Mouse (Mus musculus) limb, embryonic 12.5 days (tissue): Measurements from ENCODE around the gene Krt24. TPM values are rescaled to one million over a fixed set of nuclear protein-coding genes. Genes with fewer than 3 reads are reported as not detected.

Source experiments
- ATAC-seq: fragments of 200-750 bp; cut with Nextera tagmentation; 2 replicates; pipeline ENCODE4 v1.8.0; 2017; ENCODE audit warnings: low read depth, moderate TSS enrichment; ENCODE audit not compliant: insufficient number of reproducible peaks, insufficient read depth, low FRiP score, low TSS enrichment
- H3K27ac ChIP-seq: fragments of 300-500 bp; sonication (generic); 2 replicates; pipeline ENCODE4 v1.5.1; 2016; ENCODE audit warnings: mild to moderate bottlenecking, moderate library complexity
- H3K27me3 ChIP-seq: fragments of 300-500 bp; sonication (generic); 2 replicates; pipeline ENCODE4 v1.6.1; 2016; ENCODE audit warnings: mild to moderate bottlenecking, moderate library complexity
- H3K36me3 ChIP-seq: fragments of 300-500 bp; sonication (generic); 2 replicates; pipeline ENCODE4 v1.6.1; 2016; ENCODE audit warnings: mild to moderate bottlenecking, moderate library complexity
- H3K4me1 ChIP-seq: fragments of 300-500 bp; sonication (generic); replicated peaks from 2 replicates; pipeline ENCODE4 v1.6.1; 2016
- H3K4me2 ChIP-seq: fragments of 300-500 bp; sonication (generic); 2 replicates; pipeline ENCODE4 v1.6.1; 2016; ENCODE audit warnings: mild to moderate bottlenecking, moderate library complexity
- H3K4me3 ChIP-seq: fragments of 300-500 bp; sonication (generic); replicated peaks from 2 replicates; pipeline ENCODE4 v1.5.1; 2016; ENCODE audit warnings: mild to moderate bottlenecking
- H3K9ac ChIP-seq: fragments of 300-500 bp; sonication (generic); replicated peaks from 2 replicates; pipeline ENCODE4 v1.6.1; 2016; ENCODE audit warnings: mild to moderate bottlenecking, moderate library complexity
- H3K9me3 ChIP-seq: fragments of 300-500 bp; sonication (generic); 2 replicates; pipeline ENCODE4 v1.6.1; 2016; ENCODE audit warnings: mild to moderate bottlenecking, moderate library complexity
- WGBS: fragments of 180-500 bp; shearing (Covaris S2); methylation state at CpG from one replicate; pipeline ENCODE4 v1.1.7; 2016; 5-methylcytosine and 5-hydroxymethylcytosine counted together
- polyA plus RNA-seq: library from polyadenylated mRNA; unstranded; fragments of >200 nt; fragmentation: Nextera tagmentation; extraction: Ambion mirVana; gene quantifications from 2 replicates; pipeline ENCODE4 v1.2.1, GENCODE M21; 2016

Krt24 gene
- polyA plus RNA-seq = 0.21 and 0.41 TPM in 2 replicates

- 0 out of 2 replicates have a peak, but pooled peaks have one; percentile 15 for ATAC-seq
- Histone ChIP-seq H3K9ac (0 out of 2 replicates have a peak within 1 kb of the TSS, but pooled peaks have one; percentile 5), H3K4me1 (peaks cover 5% of the 10 kb centered on the region), H3K4me3 (no peak within 1 kb of the TSS), H3K27ac (no peak within 1 kb of the TSS), H3K27me3 (peaks cover 3% of the 10 kb centered on the region; the same call in 1 of the 2 replicates), H3K36me3 (no peaks in the 10 kb centered on the region), H3K9me3 (no peaks in the 10 kb centered on the region), H3K4me2 (peak within 1 kb of the TSS; percentile 35; the same call in 1 of the 2 replicates)
- 45% methylated on average over 11 of the region's 11 CpGs for WGBS
These were observed at the start of gene Krt24 for GRCm38 (mm10) chr11:99284833-99285312. Gene Krt24 (minus strand): TSS chr11:99285262.

DNA sequence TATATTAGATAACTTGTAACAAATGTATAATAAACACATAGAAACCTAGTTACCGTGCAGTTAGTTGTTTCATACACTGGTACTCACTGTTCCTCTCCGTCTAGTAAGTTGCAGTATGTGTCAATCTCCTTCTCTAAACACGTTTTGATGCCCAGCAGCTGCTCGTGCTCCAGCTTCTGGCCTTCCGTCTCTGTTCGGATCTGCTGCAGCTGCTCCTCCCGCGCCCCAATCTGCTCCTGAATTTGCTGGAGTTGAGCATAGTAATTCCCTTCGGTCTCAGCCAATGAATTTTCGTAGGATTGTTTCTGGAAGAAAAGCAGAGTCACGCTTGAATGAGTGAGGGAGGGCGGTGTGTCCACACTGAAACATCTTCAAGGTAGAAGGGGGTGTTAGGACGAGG is 48.4 kb upstream of the Krt24 start:
- H3K9me3 ChIP-seq = no peaks in the 10 kb centered on the region
- no peak for ATAC-seq
- no peak overlapping the region for H3K27ac ChIP-seq
- H3K4me1 ChIP-seq = no peaks in the 10 kb centered on the region
- H3K27me3 ChIP-seq = no peaks in the 10 kb centered on the region
- H3K4me3 ChIP-seq = no peak overlapping the region
- no peaks in the 10 kb centered on the region for H3K36me3 ChIP-seq
- no peak overlapping the region for H3K4me2 ChIP-seq
- 81% methylated on average over 13 of the region's 13 CpGs for WGBS
- H3K9ac ChIP-seq = no peak overlapping the region

DNA sequence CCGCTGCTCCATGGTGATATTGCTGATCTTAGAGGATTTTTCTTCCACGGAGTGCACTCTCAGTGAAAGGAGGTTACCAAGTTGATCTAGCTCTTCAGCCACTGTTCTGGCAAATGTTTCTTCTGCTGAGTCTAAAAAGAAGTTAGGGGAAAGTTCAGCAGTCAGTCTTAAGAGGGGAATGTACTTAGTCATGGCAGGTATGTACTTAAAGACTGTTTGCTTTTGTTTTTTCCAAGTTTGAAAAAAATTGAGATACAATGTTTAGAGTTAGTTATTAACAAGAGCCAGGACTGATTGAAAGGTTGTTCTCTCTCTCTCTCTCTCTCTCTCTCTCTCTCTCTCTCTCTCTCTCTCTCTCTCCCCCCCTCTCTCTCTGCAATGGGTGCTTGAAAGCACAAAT is 44.6 kb upstream of the Krt24 start:
- no peak overlapping the region for H3K27ac ChIP-seq
- H3K4me2 ChIP-seq = no peak overlapping the region
- no peak overlapping the region for H3K4me3 ChIP-seq
- H3K9ac ChIP-seq = no peak overlapping the region
- 0 out of 2 replicates have a peak, but pooled peaks cover 2% of the 10 kb centered on the region for H3K4me1 ChIP-seq
- no peaks in the 10 kb centered on the region for H3K27me3 ChIP-seq
- no peaks in the 10 kb centered on the region for H3K36me3 ChIP-seq
- WGBS = 71% methylated on average over 2 of the region's 2 CpGs
- no peak for ATAC-seq
- H3K9me3 ChIP-seq = no peaks in the 10 kb centered on the region

DNA sequence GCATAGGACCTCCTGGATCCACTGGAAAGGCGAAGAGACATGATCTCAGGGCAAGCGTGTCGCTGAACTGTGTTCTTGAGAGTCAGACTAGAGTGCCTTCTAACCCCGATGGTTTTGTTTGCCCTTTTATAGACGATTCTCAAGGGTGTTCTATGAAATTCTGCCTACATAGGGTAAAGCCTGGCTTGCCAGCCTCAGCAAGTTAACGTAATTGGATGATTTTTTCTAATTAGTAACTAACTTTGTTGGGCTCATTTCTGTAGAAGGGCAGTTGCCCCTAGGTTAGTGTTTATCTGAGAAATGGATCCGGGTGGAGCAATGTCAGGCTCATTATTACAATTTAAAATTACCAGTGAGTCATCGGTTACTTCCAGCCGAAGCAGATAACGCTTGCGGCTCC is 37.8 kb upstream of the Krt24 start, which contains the start of gene Krt25:
TSS of gene Krt25 (minus strand) at position 101 of the 400 bp plus-strand sequence.
- Histone ChIP-seq H3K4me2 (no peak within 1 kb of the TSS), H3K27ac (no peak within 1 kb of the TSS), H3K9ac (no peak within 1 kb of the TSS), H3K4me3 (no peak within 1 kb of the TSS), H3K9me3 (no peaks in the 10 kb centered on the region), H3K4me1 (0 out of 2 replicates have a peak, but pooled peaks cover 2% of the 10 kb centered on the region), H3K36me3 (no peaks in the 10 kb centered on the region), H3K27me3 (no peaks in the 10 kb centered on the region)
- ATAC-seq = no peak
- whole genome bisulfite sequencing = 93% methylated on average over 11 of the region's 11 CpGs

GRCm38 (mm10) chr11:99321094-99321493 is 36.0 kb upstream of the Krt24 start:
- H3K36me3 ChIP-seq = no peaks in the 10 kb centered on the region

DNA sequence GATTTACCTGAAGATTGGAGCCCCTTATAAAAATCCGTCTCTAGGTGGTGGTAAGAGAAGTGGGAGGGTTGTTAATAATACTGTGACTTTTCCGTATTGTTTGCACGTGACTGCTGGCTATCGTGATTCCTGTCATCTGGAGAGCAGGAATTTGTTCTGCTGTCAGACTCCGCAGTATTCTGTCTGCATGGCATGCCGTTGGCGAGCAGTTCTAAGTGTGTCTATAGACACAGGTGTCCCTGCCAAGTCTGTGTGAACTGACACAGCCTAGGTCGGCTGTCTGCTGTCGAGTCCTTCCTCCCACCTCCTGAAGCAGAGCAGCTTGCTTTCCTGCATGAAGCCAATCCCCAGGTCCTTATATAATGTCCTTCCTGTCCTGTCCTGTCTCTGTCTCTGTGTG is 34.1 kb upstream of the Krt24 start:
- H3K27ac ChIP-seq = no peak overlapping the region
- no peaks in the 10 kb centered on the region for H3K36me3 ChIP-seq
- WGBS = 74% methylated on average over 9 of the region's 9 CpGs
- no peaks in the 10 kb centered on the region for H3K9me3 ChIP-seq
- no peak overlapping the region for H3K4me3 ChIP-seq
- no peak overlapping the region for H3K4me2 ChIP-seq
- no peak for ATAC-seq
- H3K4me1 ChIP-seq = no peaks in the 10 kb centered on the region
- H3K27me3 ChIP-seq = no peaks in the 10 kb centered on the region
- no peak overlapping the region for H3K9ac ChIP-seq

More at GRCm38 (mm10) chr11:99321094-99321493, 36.0 kb upstream of the Krt24 start:
- Histone ChIP-seq H3K27me3 (no peaks in the 10 kb centered on the region), H3K9me3 (no peaks in the 10 kb centered on the region), H3K9ac (no peak overlapping the region), H3K4me3 (no peak overlapping the region), H3K27ac (no peak overlapping the region), H3K4me2 (no peak overlapping the region), H3K4me1 (no peaks in the 10 kb centered on the region)
- WGBS = 84% methylated on average over 14 of the region's 14 CpGs
- ATAC-seq = no peak

GRCm38 (mm10) chr11:99316543-99316942 is 31.5 kb upstream of the Krt24 start:
- Histone ChIP-seq H3K27ac (no peak overlapping the region), H3K9ac (no peak overlapping the region), H3K9me3 (no peaks in the 10 kb centered on the region), H3K4me1 (no peaks in the 10 kb centered on the region), H3K36me3 (no peaks in the 10 kb centered on the region), H3K27me3 (no peaks in the 10 kb centered on the region), H3K4me3 (no peak overlapping the region), H3K4me2 (no peak overlapping the region)
- 64% methylated on average over 8 of the region's 8 CpGs for WGBS
- ATAC-seq = no peak

DNA sequence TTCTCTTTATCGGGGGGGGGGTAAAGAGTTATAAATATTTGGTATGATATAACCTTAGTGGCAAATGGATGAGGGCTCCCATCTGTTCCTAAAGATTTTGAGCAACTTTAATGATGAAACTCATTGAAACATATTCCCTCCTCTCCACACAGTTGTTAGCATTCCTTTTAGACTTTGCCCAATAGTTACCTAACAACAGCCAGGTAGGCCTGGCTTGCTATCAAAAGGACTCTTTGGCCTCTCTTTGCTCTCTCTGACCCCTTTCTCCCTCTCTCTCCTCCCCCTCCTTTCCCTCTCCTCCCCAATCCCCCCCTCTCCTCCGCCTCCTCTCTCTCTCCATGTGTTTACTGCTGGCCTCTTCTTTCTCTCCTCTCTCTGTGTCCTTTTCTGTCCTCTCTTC is 29.5 kb upstream of the Krt24 start:
- no peaks in the 10 kb centered on the region for H3K9me3 ChIP-seq
- ATAC-seq = no peak
- H3K27me3 ChIP-seq = no peaks in the 10 kb centered on the region
- no peak overlapping the region for H3K9ac ChIP-seq
- 87% methylated on average over 2 of the region's 2 CpGs for WGBS
- no peak overlapping the region for H3K27ac ChIP-seq
- no peaks in the 10 kb centered on the region for H3K36me3 ChIP-seq
- H3K4me3 ChIP-seq = no peak overlapping the region
- no peak overlapping the region for H3K4me2 ChIP-seq
- no peaks in the 10 kb centered on the region for H3K4me1 ChIP-seq

DNA sequence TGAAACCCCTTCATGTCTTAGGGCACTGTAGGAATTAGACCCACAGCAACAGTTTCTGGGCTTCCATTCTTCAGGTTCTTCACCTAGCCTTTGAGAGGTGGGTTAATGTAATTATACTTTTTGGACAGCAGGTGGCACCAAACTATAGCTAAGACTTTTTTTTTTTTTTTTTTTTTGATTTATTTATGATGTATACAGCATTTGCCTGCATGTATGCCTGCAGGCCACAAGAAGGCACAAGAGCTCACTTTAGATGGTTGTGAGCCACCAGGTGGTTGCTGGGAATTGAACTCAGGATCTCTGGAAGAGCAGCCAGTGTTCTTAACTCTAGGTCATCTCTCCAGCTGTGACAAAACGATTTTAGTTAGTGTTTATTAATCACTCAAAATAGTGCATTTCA is 25.8 kb upstream of the Krt24 start:
- Histone ChIP-seq H3K36me3 (no peaks in the 10 kb centered on the region), H3K9ac (no peak overlapping the region), H3K27ac (no peak overlapping the region), H3K9me3 (no peaks in the 10 kb centered on the region), H3K4me2 (no peak overlapping the region), H3K4me3 (no peak overlapping the region), H3K4me1 (no peaks in the 10 kb centered on the region), H3K27me3 (no peaks in the 10 kb centered on the region)
- no peak for ATAC-seq
- 79% methylated on average over 1 of the region's 1 CpGs for WGBS

- H3K36me3 ChIP-seq = no peaks in the 10 kb centered on the region
- H3K4me2 ChIP-seq = no peak overlapping the region
- no peak overlapping the region for H3K9ac ChIP-seq
- no peaks in the 10 kb centered on the region for H3K27me3 ChIP-seq
- WGBS = 14% methylated on average over 2 of the region's 2 CpGs
- no peak overlapping the region for H3K4me3 ChIP-seq
- no peak for ATAC-seq
- H3K27ac ChIP-seq = no peak overlapping the region
- H3K9me3 ChIP-seq = 0 out of 2 replicates have a peak, but pooled peaks cover 4% of the 10 kb centered on the region
- no peaks in the 10 kb centered on the region for H3K4me1 ChIP-seq
These were observed 22.5 kb upstream of the Krt24 start for GRCm38 (mm10) chr11:99307579-99307978.

- ATAC-seq = no peak
- H3K4me3 ChIP-seq = no peak overlapping the region
- 39% methylated on average over 5 of the region's 5 CpGs for WGBS
- H3K4me1 ChIP-seq = no peaks in the 10 kb centered on the region
- no peak overlapping the region for H3K27ac ChIP-seq
- H3K36me3 ChIP-seq = no peaks in the 10 kb centered on the region
- H3K9me3 ChIP-seq = no peaks in the 10 kb centered on the region
- 0 out of 2 replicates have a peak, but pooled peaks cover 5% of the 10 kb centered on the region for H3K27me3 ChIP-seq
- no peak overlapping the region for H3K9ac ChIP-seq
- H3K4me2 ChIP-seq = no peak overlapping the region
These were observed 10.0 kb upstream of the Krt24 start for GRCm38 (mm10) chr11:99295039-99295438.

- Histone ChIP-seq H3K27ac (no peak overlapping the region), H3K4me2 (no peak overlapping the region), H3K27me3 (0 out of 2 replicates have a peak, but pooled peaks cover 5% of the 10 kb centered on the region), H3K36me3 (no peaks in the 10 kb centered on the region), H3K9me3 (no peaks in the 10 kb centered on the region), H3K9ac (no peak overlapping the region), H3K4me3 (no peak overlapping the region), H3K4me1 (no peaks in the 10 kb centered on the region)
- 66% methylated on average over 5 of the region's 5 CpGs for WGBS
- ATAC-seq = no peak
These were observed 7.8 kb upstream of the Krt24 start for GRCm38 (mm10) chr11:99292846-99293245.
